Mouse (Mus musculus) brain, embryonic 14.5 days (tissue): ENCODE data around the gene Dnah17.

Experiments used
- CTCF ChIP-seq: fragments of 200-500 bp; IDR thresholded peaks from 2 replicates; pipeline ENCODE4 v1.5.1; 2012; ENCODE audit warnings: inconsistent platforms, mild to moderate bottlenecking, moderate library complexity, borderline replicate concordance; ENCODE audit not compliant: insufficient read depth, insufficient read length; ENCODE audit errors: extremely low read depth
- POLR2A ChIP-seq: fragments of 200-500 bp; IDR thresholded peaks from 2 replicates; pipeline ENCODE4 v1.6.1; 2012; ENCODE audit warnings: mild to moderate bottlenecking, inconsistent platforms, borderline replicate concordance; ENCODE audit not compliant: poor library complexity, insufficient read depth, insufficient read length, severe bottlenecking; ENCODE audit errors: extremely low read depth

DNA sequence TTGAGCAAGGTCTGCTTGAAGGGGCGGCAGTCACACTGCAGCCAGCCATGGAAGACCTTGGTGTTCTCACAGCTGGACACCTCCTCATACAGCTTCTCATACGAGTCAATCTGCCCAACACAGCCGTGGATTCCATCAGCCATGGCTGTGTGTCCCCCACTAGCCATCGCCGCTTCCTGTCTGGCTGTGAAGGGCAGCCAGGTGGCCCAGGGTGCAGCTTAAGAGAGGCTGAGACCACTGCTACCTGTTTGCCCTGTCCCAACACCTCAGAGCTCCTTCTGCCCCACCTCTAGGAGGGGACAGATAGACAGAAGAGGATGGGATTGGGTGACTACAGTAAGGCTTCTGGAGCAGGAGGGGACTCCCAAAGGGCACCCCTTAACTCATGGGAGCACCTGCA is 27.1 kb downstream of the Dnah17 start:
- no peak for TF ChIP-seq CTCF
- TF ChIP-seq POLR2A, result no peak
